Mouse (Mus musculus) induced T-regulatory cell, adult 2 months (primary cell): ENCODE measurements around the gene Rnf39.

Source experiments
- DNase-seq: peaks from one replicate; pipeline ENCODE4 v3.0.0-alpha.2; 2012; ENCODE audit warnings: low read depth

The Rnf39 gene

DNA sequence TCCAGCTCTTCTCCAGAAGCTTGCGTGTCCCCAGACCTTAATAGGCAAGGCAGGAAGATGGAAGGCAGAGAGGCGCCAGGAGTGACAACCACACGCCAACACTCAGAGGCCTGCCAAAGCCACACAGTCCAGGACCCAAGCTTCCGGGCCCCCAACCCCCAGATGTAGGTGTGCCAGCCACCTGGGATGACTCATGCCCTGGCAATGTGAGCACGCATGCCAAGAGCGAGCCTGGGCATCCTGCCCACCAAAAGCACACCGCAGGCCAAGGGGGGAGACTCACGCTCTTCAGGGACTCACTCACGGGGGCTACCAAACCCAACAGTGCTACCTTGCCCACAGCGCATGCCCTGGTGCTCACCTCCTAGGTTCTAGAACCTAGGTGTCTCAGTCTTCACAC, 327 bp upstream of the Rnf39 start:
- peak; percentile 71 for DNase-seq

DNA sequence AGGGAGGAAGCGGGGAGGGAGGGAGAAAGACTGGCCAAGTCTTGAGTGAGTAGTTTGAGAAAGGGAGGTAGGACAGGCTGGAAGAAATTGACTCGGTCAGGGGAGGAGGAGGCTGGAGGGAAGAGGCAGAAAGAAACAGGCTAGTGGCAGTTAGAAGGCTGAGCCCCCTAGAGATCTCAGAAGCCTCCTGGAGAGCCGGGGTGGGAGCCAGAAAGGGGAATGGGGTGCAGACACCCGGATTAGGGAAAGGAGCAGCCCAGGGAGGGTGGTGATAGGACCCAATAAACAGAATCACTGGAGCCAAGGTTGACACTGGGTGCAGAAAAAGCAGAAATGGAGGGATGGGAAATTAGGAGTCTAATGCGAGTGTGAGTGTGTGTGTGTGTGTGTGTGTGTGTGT, 973 bp downstream of the Rnf39 start:
- peak; percentile 31 for DNase-seq

DNA sequence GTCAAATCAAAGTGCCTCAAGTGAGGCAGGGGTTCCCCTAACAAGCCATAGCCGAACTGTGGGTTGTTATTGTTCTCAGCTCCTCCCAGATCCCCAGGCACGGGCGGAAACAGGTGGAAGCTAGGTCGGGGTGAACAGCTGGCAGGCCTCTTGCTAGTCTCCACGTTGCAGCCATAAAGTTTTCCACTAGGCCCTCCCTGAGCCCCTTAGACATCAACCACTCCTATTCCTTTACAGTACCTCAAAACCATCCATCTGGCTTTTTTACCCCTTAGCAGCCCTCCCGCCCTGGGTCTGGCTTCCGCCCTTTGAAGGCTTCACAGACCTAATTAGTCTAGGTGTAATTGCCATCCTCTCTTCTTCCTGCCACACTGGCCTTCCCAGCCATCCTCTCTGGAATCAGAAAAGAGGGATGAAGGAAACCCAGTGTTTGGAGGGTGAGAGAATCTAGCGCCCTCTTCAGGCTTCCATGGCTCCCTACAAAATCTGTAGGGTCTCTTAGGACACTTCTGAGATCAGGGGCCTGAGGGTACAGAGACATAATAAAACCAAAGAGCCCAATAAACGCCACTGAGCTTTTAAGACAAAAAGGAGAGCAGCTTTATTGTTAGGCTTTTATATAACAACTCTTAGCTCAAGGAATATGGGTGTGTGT, 1.5 kb downstream of the Rnf39 start:
- DNase-seq = peak; percentile 67

DNA sequence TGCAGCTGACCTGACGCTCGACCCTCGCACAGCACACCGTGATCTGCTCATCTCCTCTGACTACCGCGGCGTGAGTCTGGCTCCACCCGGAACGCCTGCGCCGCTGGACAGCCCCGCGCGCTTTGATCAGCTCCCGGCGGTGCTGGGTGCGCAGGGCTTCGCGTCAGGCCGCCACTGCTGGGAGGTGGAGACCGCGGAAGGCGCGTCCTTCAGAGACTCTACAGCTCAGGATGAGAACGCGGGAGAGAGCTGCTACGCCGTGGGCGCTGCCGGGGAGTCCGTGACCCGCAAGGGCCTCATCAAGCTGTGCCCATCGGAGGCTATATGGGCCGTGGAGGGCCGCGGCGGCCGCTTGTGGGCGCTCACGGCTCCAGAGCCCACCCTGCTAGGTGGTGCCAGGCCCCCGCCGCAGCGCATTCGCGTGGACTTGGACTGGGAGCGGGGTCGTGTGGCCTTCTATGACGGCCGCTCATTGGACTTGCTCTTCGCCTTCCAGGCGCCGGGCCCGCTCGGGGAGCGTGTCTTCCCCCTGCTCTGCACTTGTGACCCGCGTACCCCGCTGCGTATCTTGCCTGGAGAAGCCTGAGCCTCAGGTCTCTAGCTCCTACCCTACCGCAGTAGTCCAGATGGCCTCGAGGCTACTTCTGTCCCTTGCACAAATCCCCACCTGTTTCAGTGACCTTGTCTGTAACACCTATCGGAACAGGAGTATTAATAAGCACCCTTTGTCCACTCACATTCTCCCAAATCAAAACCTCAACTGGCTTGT, 4.5 kb downstream of the Rnf39 start:
- peak; percentile 63 for DNase-seq

DNA sequence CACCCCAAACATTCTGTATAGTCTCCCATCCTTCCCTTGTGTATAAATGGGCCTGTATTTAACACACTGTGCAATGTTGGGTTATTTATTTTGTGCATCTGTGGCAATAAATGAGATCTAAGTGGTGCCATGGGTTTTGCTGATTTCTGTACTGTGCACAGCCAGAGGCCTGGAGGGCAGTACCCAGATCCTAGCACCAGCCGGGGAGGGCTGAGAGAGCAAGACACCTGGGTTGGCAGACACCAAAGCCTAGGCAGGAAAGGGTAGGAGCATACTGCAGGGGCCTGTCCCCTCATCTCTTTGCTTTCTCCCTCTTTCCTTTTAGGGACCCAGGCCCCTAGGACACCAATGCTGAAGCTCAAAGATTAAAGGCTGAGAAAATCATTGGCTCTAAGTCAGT, 5.6 kb downstream of the Rnf39 start:
- no peak for DNase-seq

DNA sequence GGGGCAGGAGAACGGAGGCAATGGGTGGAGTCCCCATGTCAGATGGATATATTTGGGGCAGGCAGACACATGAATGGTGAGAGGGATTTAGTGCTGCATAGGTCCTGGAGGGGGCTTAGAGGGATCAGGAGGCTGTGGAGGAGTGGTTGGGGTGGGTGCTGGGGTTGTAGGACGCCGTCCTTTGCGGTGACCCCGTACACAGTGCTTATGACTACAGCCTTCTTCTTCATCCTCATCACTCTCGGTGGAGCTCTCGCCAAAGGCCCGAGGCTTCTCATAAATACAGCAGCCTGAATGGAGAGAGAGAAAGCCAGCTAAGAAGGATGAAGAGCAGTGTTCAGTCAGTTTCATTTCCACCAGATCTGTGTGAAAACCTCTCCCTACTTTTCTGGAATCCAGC, 6.5 kb downstream of the Rnf39 start:
- DNase-seq = no peak

DNA sequence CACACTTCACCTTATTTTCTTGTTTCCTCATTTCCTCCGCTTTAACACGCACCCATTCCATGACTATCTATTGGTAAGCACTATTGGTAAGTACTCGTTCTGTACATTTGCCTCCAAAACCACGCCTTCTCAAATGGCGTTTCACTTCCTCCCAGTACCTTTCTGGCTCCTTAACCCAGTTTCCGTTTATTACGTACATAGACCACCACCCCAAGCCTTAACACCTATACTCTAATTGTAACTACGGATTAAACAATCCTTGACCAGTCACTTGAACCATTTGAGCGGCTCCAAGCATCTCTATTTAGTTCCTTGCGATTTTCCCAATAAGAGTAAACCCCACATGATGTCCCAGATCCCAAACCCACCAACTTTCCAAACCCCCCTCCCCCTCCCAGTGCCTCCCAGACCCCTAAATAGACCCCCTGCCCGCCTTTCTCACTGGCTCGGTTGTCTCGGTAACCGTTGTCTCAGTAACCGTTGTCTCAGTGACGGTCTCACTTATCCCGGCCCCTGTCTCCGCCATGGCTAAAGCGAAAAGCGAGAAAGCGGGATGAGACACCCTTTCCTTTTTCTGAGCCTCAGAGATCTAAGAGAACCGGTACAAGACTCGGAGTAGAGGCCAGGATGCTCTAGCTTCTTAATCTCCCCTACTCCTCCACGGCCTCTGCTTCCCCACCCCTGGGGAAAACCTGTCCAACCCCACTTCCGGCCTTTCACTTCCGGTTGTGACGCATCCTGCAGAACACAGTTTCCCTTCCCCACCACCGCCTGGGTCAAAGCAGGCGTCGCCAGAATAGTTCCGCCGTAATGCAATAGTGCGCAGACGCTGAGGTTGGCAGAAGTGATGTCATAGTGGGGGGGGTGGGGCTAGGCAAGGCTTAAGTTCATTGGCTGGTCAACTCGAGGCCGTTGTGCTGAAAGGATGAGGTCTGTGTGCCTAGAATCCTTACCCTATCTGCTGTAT, 8.5 kb downstream of the Rnf39 start, which contains the start of gene Ppp1r11:
Ppp1r11 (minus strand) TSS at position 761 of the 967 bp plus-strand sequence.
- peak; percentile 99 for DNase-seq

DNA sequence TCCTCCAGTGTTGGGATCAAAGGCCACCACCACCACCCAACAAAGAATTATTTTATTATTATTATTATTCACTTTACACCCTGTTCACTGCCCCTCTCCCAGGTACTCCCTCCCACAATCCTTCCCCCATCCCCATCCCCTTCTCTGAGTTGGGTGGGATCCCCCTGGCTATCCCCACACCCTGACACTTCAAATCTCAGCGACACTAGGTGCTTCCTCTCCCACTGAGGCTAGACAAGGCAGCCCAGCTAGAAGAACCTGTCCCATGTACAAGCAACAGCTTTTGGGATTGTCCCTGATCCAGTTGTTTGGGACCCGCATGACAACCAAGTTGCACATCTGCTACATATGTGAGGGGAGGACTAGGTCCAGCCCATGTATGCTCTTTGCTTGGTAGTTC, 9.9 kb downstream of the Rnf39 start:
- no peak for DNase-seq

DNA sequence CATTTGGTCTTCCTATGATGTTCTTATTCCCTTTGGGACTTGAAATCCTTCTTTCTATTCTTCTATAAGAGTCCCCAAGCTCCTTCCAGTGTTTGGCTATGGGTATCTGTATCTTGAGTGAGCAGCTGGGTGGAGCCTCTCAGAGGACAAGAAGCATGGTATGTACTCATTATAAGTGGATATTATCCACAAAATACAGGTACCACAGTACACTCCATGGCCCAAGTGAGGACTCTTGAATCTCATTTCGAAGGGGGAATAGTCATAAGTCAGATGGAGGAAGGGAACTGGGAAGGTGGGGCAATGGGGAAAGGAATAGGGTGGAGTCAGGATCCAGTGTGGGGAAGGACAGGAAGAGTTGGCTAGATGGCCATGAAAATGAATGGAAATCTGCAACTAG, 10.3 kb downstream of the Rnf39 start:
- no peak for DNase-seq

DNA sequence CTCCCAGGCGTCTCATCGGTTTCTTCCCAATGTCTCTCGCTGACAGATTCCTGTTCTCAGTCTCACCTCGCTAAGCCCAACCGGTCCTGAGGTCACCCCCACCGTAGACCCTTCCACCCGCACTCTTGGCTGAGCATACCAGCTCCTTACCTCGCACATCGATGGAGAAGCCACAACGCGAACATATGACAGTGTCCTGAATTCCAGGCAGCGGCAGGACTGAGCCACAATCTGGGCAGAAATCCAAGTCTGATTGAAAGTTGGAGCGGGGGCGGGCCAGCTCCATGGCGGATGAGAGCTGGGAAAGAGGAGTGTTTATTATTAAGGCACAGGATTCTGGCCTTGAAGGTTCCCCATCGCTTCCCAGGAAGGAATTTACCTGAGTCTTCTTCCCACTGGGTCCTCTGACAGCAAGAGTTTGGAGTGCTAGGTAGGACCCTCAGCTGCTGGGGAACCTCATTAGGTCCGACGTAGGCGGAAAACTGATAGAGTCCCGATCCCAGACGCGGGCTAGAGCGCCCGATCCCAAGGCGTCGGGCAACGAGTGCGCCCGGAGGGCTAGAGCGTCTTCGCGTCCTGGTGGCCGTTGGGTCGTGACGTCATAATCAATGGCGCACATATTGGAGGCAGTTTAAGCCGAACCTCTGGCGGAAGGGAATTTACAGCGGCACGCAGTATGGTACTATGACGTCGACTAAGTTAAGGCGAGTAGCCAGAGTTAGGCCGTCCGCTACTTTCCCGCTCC, 15.5 kb downstream of the Rnf39 start, which contains the start of the genes Znrd1 and Znrd1as:
Znrd1 (minus strand) TSS at position 561 of the 745 bp plus-strand sequence.
Znrd1as (plus strand) TSS at position 594 of the 745 bp plus-strand sequence.
- peak; percentile 94 for DNase-seq

DNA sequence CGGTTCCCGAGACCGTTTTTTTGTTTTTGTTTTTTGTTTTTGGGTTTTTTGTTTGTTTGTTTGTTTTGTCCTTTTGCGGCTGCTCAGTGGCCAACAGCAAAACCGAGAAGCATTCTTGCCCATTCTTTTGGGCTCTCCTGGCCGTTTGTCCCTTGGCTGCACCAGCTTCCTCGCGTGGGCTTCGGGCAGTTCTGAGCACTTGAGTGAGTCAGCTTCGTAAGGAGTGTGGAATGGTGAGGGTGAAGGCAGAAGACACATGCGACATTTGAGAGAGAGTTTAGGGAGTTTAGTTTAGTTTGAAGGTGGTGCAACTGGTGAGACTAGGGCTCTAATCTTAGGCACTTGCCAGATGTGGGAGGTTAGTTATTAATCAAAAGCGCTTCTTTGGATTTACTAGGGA, 16.2 kb downstream of the Rnf39 start:
- no peak for DNase-seq

DNA sequence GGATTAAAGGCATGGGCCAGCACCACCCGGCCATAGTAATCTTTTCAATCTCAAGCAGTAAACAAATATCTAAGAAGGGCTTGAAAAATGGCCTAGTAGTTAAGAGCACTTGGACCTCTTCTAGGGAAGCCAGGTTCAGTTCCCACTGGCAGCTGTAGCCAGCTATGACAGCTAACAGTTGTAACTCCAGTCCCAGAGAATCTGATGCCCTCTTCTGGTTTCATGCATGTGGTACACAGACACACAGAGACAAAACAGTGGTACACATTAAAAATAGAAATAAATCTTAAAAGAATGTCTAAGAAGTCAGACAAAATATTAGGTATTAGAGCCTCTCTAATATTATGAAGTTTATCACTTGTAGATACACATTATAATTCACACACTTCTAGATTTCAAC, 18.4 kb downstream of the Rnf39 start:
- DNase-seq = no peak

DNA sequence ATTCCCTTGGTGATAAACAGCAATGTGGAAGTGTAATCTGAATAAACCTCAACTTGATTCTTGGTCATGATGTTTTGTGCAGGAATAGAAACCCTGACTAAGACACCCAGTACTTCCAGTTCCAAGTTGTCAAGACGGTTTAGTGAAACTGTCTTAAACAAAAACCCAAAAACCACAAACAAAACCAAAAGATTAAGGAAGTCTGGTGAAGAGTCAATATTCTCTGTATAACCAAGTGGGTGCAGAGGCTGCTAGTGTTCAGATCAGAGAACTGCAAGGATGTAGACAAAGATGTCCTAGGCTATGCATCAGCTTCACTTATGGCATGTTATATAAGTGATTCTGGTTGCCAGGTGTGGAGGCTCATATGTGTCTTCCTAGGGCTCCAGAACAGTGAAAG, 24.2 kb downstream of the Rnf39 start:
- no peak for DNase-seq

DNA sequence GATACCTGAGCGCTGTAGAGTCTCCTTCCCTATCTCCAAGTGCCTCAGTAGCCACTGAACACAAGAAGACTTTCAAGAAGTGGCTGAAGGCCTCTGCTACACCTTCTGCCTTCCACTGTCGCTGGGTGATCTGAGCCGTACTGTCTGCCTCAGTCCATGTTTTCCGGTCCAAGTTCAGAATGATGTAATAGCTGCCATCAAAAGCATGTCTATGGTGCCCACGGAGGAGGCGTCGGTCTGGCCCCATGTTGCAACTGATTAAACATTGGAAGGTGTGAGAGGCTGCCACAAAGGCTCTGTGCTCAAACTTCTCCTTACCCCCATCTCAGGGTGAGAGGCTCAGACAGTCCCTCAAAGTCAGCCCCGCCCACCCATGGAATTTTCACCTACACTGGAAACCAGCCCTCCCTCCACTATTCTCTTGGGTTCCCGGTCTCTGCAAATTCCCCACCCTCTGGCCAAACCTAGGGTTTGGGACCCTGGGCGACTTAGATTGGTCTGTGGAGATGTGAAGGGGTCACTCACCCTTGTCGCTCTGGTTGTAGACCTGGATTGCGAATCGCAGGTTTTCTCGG, 27.7 kb downstream of the Rnf39 start:
- DNase-seq = no peak

DNA sequence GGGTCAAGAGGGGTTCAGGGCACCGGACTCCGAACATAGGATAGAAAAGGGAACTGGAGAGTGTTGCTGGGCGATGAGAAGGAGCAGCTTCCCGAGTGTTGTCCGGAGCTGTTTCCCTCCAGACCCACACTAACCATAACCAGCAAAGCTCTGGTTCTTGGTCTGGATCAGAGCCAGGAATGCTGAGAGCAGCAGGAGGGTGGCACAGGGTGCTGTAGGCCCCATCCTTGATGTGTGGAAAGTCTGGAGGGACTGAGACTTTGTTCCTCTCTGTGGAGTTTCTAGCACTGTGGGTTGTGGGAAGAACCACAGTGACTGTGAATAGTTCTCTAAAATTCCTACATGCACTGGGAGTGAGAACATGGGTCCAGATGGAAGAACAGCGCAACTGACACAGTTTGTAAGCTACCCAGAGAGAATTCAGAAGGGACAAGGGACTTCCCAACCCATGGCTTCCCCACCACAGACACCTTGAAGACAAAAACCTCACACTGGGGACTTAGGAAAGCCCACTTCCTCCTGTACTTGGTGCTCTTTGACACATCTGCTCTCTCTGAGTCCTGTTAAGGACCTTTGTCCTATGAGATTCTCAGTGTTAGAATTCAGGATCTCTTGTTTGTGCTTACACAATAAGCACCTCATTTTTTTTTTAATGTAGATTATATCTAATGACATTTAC, 28.6 kb downstream of the Rnf39 start:
- DNase-seq = peak; percentile 61

DNA sequence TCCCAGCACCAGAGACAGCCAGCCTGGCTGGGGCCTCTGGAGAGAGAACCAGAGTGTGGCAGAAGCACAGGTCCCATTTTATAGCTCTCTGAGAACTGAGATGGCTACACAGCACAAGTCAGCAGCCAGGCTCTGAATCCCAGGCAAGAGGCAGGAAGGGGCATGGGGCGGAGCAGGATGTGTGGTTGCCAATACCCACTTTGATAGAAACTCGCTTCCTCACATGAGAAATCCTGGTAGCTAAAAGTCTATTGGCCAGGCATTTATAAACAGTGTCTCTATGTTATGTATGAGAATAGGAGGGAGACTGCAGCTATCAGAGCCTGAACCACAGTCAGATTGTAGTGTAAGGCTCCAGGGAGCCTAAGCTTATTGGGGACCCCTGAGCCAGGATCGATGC, 30.1 kb downstream of the Rnf39 start:
- DNase-seq = peak; percentile 63

DNA sequence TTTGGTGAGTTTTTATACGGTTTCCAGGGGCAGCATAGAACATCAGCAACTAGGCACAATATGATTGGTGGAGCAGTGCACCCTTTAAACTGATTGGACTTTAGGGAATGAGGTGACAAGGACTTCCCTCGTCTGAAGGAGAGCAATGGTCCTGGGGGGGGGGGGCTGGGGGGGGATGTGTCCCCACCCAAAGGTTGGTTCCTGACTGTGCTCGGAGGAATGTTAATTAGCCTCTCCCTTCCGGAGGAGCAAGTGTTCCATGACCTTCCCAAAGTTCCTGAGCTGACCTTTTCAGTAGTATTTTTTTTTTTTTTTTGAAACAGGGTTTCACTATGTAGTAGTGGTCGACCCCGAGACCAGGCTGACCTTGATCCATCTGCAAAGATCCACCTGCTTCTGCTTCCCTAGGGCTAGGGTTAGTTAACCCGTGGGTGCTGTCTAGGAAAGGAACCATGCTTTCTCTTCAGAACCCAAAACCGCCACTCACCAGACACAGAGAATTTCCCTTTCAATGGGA, 30.6 kb downstream of the Rnf39 start:
- DNase-seq = no peak

DNA sequence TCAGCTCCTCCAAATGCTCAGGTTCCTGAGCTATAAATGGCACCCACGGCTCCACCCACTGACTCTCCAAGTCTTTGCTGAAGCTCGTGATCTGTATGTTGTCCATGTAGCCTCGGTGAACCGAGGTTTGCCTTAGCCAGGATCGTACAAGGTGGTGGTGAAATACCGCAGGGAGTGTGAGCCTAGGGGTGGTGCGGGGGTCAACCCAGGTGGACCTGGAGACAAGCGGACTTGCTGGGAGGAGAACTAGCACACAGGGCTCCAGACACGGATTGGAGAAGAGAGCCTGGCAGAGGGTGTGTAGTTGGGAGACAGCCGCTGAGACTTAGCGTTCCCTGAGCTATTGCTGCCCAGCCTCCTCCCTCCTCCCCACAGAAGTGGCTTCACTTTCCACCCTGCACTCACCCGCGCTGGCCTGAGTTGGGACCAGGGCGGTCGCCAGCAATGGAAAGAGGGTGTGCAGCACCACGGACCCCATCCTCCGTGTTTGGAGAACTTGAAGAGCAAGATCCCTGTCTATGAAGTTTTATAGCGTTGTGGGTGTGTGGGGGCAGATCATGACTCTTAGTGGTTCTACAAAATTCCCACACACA, 38.6 kb downstream of the Rnf39 start, which contains the start of gene 2410137M14Rik:
2410137M14Rik (minus strand) TSS at position 17 of the 593 bp plus-strand sequence.
- DNase-seq = no peak

DNA sequence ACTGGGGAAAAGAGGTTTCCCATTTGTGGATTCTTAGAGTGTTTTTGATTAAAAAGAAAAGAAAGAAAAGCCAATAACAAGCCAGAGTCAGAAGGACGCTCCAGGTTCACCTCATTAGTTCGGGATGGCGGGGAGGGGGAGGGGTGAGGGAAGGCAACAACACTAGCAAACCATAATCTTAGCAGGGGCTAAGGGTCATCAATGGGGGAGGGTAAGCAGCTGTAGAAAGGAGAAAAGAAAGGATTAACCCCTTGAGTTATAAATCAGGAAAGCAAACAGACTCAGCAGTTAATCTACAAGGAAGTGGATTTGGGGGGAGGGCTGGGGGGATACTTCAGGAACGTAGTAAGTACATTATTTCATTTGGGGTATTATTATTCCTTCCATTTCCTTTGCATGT, 39.1 kb downstream of the Rnf39 start:
- DNase-seq = no peak
